Mouse (Mus musculus): Measurements from ENCODE around the gene Scd1. TPM values are rescaled to one million over a fixed set of nuclear protein-coding genes. Genes with fewer than 3 reads are reported as not detected.

Scd1 gene
- polyA plus RNA-seq, 1 experiment from 2014 or later = 5.1 TPM

GRCm38 (mm10) chr19:44391856-44392255, 15.8 kb downstream of the Scd1 start:
- WGBS = 89% methylated on average over 4 of the region's 4 CpGs
- Histone ChIP-seq H3K4me1 (ENCODE audit: control insufficient read depth, insufficient read depth, low read length) (peaks cover 17% of the 10 kb centered on the region), H3K36me3 (ENCODE audit: control insufficient read depth, insufficient read depth, low read length) (no peaks in the 10 kb centered on the region), H3K9ac (ENCODE audit: low read length) (no peak overlapping the region), H3K27ac (ENCODE audit: low read length) (no peak overlapping the region), H3K9me3 (replicated peaks; ENCODE audit: control insufficient read depth, low read length) (no peaks in the 10 kb centered on the region), H3K27me3 (ENCODE audit: control insufficient read depth, insufficient read depth, low read length) (no peaks in the 10 kb centered on the region), H3K4me3 (replicated peaks; ENCODE audit: low read length) (no peak overlapping the region), H3K4me2 (ENCODE audit: low read depth, low read length) (no peak overlapping the region)
- no peak for ATAC-seq (ENCODE audit: insufficient read depth, low FRiP score)

GRCm38 (mm10) chr19:44389507-44389906, 18.2 kb downstream of the Scd1 start:
- Histone ChIP-seq H3K9me3 (replicated peaks; ENCODE audit: control insufficient read depth, low read length) (no peaks in the 10 kb centered on the region), H3K4me2 (ENCODE audit: low read depth, low read length) (peak overlapping the region; percentile 63; the same call in 1 of the 2 replicates), H3K27ac (ENCODE audit: low read length) (peak overlapping the region; percentile 81), H3K4me3 (replicated peaks; ENCODE audit: low read length) (no peak overlapping the region), H3K27me3 (ENCODE audit: control insufficient read depth, insufficient read depth, low read length) (no peaks in the 10 kb centered on the region), H3K9ac (ENCODE audit: low read length) (no peak overlapping the region), H3K36me3 (ENCODE audit: control insufficient read depth, insufficient read depth, low read length) (no peaks in the 10 kb centered on the region), H3K4me1 (ENCODE audit: control insufficient read depth, insufficient read depth, low read length) (peaks cover 17% of the 10 kb centered on the region)
- ATAC-seq (ENCODE audit: insufficient read depth, low FRiP score) = no peak
- WGBS = 17% methylated on average over 1 of the region's 1 CpGs

DNA sequence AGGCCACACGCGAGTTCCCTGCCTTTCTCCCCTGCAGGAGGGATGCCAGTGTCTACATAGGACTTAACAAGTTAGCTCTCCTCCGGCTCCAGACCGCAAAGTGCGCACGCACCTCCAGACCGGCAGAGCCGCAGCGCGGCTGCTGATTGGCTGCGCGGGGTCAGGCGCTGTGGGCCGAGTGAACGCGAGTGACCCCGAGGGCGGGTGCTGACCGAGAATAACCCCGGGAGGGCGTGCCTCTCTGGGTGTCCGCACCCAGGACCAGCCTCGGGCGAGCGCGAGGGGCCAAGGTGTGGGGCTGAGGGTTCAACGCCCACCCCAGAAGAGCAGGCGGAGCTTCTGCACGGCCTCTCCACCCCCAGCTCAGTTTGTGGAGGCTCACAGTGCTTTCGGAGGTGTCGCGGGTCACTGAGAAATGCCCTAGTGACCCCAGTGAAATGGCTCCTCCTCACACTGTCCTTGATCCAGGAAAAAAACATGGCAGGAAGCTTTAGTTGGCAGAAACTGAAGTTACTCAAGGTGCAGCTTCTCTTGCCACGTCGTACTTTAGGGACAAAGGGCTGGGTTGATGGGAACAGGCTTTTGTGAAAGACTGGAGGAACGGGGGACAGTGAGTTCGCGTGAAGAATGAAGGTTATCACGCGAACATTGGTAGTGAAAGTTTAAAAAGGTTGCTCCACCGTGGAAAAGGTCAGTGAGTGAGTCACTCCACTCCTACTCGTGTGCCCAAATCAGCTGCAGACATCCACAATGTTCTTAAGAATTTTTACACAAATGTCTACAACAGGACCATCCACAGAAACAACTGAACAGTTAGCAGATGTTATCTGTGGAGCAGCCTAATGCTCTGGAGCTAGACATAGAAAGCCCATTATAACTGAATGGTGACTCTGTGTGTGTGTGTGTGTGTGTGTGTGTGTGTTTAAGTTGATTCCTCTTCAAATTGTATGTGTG, 18.9 kb downstream of the Scd1 start:
- Histone ChIP-seq H3K4me2 (ENCODE audit: low read depth, low read length) (peak overlapping the region; percentile 63), H3K9ac (ENCODE audit: low read length) (peak overlapping the region; percentile 74), H3K27me3 (ENCODE audit: control insufficient read depth, insufficient read depth, low read length) (no peaks in the 10 kb centered on the region), H3K36me3 (ENCODE audit: control insufficient read depth, insufficient read depth, low read length) (no peaks in the 10 kb centered on the region), H3K27ac (ENCODE audit: low read length) (peak overlapping the region; percentile 81), H3K9me3 (replicated peaks; ENCODE audit: control insufficient read depth, low read length) (no peaks in the 10 kb centered on the region), H3K4me1 (ENCODE audit: control insufficient read depth, insufficient read depth, low read length) (peaks cover 17% of the 10 kb centered on the region), H3K4me3 (replicated peaks; ENCODE audit: low read length) (peak overlapping the region; percentile 60)
- WGBS = 2% methylated on average over 41 of the region's 41 CpGs
- ATAC-seq (ENCODE audit: insufficient read depth, low FRiP score) = peak; percentile 98

DNA sequence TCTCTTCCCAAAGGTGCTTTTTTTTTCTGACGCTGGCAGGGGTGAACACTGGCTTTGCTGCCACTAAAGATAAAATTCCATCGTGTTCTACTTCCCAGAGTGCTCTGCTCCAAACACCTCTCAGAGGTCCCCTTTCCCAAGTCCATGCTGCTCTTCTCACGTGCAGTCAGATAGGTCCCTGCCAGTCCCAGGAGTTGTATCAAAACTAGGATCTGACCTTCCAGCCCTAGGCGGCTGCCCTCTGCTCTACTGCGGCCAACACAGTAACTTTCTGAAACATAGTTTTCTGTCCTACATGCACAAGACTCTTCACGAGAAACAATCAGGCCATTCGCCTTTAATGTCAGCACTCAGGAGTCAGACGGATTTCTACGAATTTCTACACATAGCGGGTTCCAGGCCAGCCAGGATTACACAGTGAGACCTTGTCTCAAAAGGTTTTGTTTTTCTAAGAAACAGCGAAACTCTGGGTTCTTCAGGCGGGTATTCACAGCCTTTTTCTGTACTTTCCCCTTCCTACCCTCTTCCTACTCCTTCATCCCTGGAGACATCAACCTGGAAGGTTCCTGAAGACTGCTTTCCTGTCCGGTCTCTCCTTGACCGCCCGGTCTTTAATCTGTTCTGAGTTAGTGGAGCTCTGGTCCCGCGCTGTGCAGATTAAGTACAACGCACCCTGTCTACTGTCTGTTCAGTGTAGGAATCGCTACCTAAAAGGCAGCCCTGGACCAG, 19.8 kb downstream of the Scd1 start:
- Histone ChIP-seq H3K4me1 (ENCODE audit: control insufficient read depth, insufficient read depth, low read length) (peaks cover 17% of the 10 kb centered on the region), H3K27me3 (ENCODE audit: control insufficient read depth, insufficient read depth, low read length) (no peaks in the 10 kb centered on the region), H3K9me3 (replicated peaks; ENCODE audit: control insufficient read depth, low read length) (no peaks in the 10 kb centered on the region), H3K27ac (ENCODE audit: low read length) (peak overlapping the region; percentile 59), H3K4me2 (ENCODE audit: low read depth, low read length) (peak overlapping the region; percentile 63), H3K4me3 (replicated peaks; ENCODE audit: low read length) (peak overlapping the region; percentile 60), H3K36me3 (ENCODE audit: control insufficient read depth, insufficient read depth, low read length) (no peaks in the 10 kb centered on the region), H3K9ac (ENCODE audit: low read length) (peak overlapping the region; percentile 74)
- 22% methylated on average over 19 of the region's 19 CpGs for WGBS
- ATAC-seq (ENCODE audit: insufficient read depth, low FRiP score) = no peak; the same call in 1 of the 2 replicates

DNA sequence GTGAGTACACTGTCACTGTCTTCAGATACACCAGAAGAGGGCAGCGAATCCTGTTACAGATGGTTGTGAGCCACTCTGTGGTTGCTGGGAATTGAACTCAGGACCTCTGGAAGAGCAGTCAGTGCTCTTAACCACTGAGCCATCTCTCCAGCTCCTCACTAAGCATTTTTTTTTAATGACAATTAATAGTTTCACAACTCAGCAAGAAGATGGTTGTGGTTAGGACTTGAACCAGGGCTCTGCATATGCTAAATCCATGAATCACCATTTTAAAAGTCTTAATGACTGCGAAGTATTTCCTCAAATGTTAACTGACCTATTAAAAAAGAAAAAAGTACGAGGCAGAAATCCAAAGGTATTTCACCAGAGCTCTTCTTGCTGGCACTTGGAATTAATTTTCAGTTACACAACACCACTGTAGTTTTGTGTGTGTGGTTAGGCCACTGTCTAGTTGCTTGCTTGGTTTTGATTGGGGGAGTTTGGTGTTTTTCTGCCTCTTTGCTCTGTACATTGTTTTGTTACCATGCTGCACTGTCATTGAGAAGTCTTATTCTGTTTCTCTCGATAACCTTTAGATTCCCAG, 20.5 kb downstream of the Scd1 start:
- WGBS = 88% methylated on average over 4 of the region's 4 CpGs
- ATAC-seq (ENCODE audit: insufficient read depth, low FRiP score) = no peak
- Histone ChIP-seq H3K36me3 (ENCODE audit: control insufficient read depth, insufficient read depth, low read length) (no peaks in the 10 kb centered on the region), H3K4me1 (ENCODE audit: control insufficient read depth, insufficient read depth, low read length) (peaks cover 17% of the 10 kb centered on the region), H3K9me3 (replicated peaks; ENCODE audit: control insufficient read depth, low read length) (no peaks in the 10 kb centered on the region), H3K27ac (ENCODE audit: low read length) (no peak overlapping the region), H3K4me2 (ENCODE audit: low read depth, low read length) (no peak overlapping the region), H3K4me3 (replicated peaks; ENCODE audit: low read length) (no peak overlapping the region), H3K27me3 (ENCODE audit: control insufficient read depth, insufficient read depth, low read length) (no peaks in the 10 kb centered on the region), H3K9ac (ENCODE audit: low read length) (no peak overlapping the region)

- Histone ChIP-seq H3K27ac (ENCODE audit: low read length) (no peak overlapping the region), H3K4me1 (ENCODE audit: control insufficient read depth, insufficient read depth, low read length) (peaks cover 17% of the 10 kb centered on the region), H3K4me3 (replicated peaks; ENCODE audit: low read length) (no peak overlapping the region), H3K27me3 (ENCODE audit: control insufficient read depth, insufficient read depth, low read length) (no peaks in the 10 kb centered on the region), H3K9ac (ENCODE audit: low read length) (no peak overlapping the region), H3K36me3 (ENCODE audit: control insufficient read depth, insufficient read depth, low read length) (no peaks in the 10 kb centered on the region), H3K4me2 (ENCODE audit: low read depth, low read length) (no peak overlapping the region), H3K9me3 (replicated peaks; ENCODE audit: control insufficient read depth, low read length) (no peaks in the 10 kb centered on the region)
- no peak for ATAC-seq (ENCODE audit: insufficient read depth, low FRiP score)
- 76% methylated on average over 6 of the region's 6 CpGs for WGBS
Observed at GRCm38 (mm10) chr19:44385887-44386498, 21.7 kb downstream of the Scd1 start.

DNA sequence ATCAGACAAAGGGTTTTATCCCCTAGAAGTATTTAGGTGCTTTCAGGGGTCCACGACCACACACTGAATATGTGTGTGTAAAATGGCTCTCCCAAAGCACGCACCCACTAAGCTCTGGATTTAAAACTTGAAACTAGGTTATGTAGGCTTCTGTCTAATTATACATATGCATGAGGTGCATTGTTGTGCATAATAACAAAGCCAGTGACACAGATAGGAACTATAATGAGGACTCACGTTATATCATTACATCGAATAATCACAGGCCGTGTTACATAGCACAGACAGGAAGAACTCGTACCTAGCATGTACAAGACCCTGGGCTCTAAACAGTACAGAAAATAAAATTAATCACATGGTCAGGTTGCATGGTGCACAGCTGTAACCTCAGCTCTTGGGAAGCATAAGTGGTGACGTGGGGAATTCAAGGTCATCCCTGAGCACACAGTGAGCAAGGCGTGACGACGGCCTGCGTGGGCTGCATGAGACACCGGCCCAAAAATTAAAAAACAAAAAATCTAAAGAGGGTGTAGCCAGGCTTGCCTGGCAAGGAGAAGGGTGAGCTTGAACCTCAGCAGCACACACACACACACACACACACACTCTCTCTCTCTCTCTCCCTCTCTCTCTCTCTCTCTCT, 24.9 kb downstream of the Scd1 start:
- Histone ChIP-seq H3K27me3 (ENCODE audit: control insufficient read depth, insufficient read depth, low read length) (no peaks in the 10 kb centered on the region), H3K9me3 (replicated peaks; ENCODE audit: control insufficient read depth, low read length) (no peaks in the 10 kb centered on the region), H3K9ac (ENCODE audit: low read length) (no peak overlapping the region), H3K27ac (ENCODE audit: low read length) (no peak overlapping the region), H3K36me3 (ENCODE audit: control insufficient read depth, insufficient read depth, low read length) (no peaks in the 10 kb centered on the region), H3K4me2 (ENCODE audit: low read depth, low read length) (no peak overlapping the region), H3K4me1 (ENCODE audit: control insufficient read depth, insufficient read depth, low read length) (peaks cover 5% of the 10 kb centered on the region), H3K4me3 (replicated peaks; ENCODE audit: low read length) (no peak overlapping the region)
- 79% methylated on average over 12 of the region's 12 CpGs for WGBS
- no peak for ATAC-seq (ENCODE audit: insufficient read depth, low FRiP score)

DNA sequence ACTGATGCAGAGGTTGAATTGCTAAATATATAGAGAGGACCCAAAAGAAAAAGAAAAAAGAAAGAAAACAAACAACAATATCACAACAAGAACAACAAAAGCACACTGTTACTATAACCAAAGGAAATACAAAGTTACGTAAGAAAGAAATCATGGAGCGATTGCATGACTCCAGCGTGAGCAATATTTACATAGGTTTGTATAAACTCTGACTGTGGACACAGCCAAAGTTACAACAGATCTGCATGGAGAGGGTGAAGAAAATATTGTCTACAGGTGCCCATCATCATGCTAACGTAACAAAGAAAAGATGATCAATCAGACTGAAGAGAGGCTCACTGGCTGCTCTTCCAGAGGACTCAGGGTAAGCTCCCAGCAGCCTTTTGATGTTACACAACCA, 27.6 kb downstream of the Scd1 start:
- Histone ChIP-seq H3K4me3 (replicated peaks; ENCODE audit: low read length) (no peak overlapping the region), H3K9me3 (replicated peaks; ENCODE audit: control insufficient read depth, low read length) (no peaks in the 10 kb centered on the region), H3K36me3 (ENCODE audit: control insufficient read depth, insufficient read depth, low read length) (no peaks in the 10 kb centered on the region), H3K4me2 (ENCODE audit: low read depth, low read length) (no peak overlapping the region), H3K27me3 (ENCODE audit: control insufficient read depth, insufficient read depth, low read length) (no peaks in the 10 kb centered on the region), H3K27ac (ENCODE audit: low read length) (no peak overlapping the region), H3K4me1 (ENCODE audit: control insufficient read depth, insufficient read depth, low read length) (peaks cover 4% of the 10 kb centered on the region), H3K9ac (ENCODE audit: low read length) (no peak overlapping the region)
- ATAC-seq (ENCODE audit: insufficient read depth, low FRiP score) = no peak
- WGBS = 59% methylated on average over 4 of the region's 4 CpGs

Data from stomach, embryonic 16.5 days (tissue).